Mouse (Mus musculus): ENCODE results near the gene Prkd1. TPM values are rescaled to one million over a fixed set of nuclear protein-coding genes. Genes with fewer than 3 reads are reported as not detected.

Prkd1 gene
- total and polyA plus RNA-seq, 3 experiments, result not detected

GRCm38 (mm10) chr12:50615852-50616251, 33.0 kb downstream of the Prkd1 start:
- Histone ChIP-seq H3K27me3 (replicated peaks) (no peaks in the 10 kb centered on the region), H3K9ac (ENCODE audit: insufficient read depth, low read depth) (no peak overlapping the region), H3K4me1 (ENCODE audit: control insufficient read depth in 1 of 2, insufficient read depth in 2 of 2) (no peaks in the 10 kb centered on the region), H3K4me2 (ENCODE audit: insufficient read depth, low read depth, poor library complexity, severe bottlenecking) (no peak overlapping the region), H3K36me3 (replicated peaks in 1 of 2; ENCODE audit: control insufficient read depth in 1 of 2, insufficient read depth in 1 of 2, low read length in 1 of 2) (no peaks in the 10 kb centered on the region), H3K4me3 (replicated peaks in 1 of 3; ENCODE audit: low read depth in 2 of 3, low read length in 2 of 3, poor library complexity in 1 of 3) (no peak overlapping the region), H3K27ac (ENCODE audit: insufficient read depth, low read depth) (no peak overlapping the region), H3K79me2 (replicated peaks; ENCODE audit: control insufficient read depth, extremely low read depth, insufficient read depth, poor library complexity, severe bottlenecking) (no peaks in the 10 kb centered on the region), H3K9me3 (replicated peaks; ENCODE audit: low read length) (peaks cover 33% of the 10 kb centered on the region)
- in situ Hi-C loops (cut with MboI; ENCODE audit: low pct_ligation_motif_present, low pct_unique_long_range_greater_than_20kb, low sequenced_read_pairs), result no loop called here
- no peak for DNase-seq (ENCODE audit: extremely low read depth)
- TF ChIP-seq ZKSCAN1 (IDR thresholded peaks at IDR 0.05; ENCODE audit: borderline replicate concordance, low read depth, low read length), result no peak
- TF ChIP-seq USF2 (conservative IDR thresholded peaks at IDR 0.05; ENCODE audit: low read depth, low read length), result no peak
- TF ChIP-seq RAD21 (IDR thresholded peaks at IDR 0.05; ENCODE audit: low read depth, low read length), result no peak
- no peak for TF ChIP-seq NRF1 (IDR thresholded peaks at IDR 0.05; ENCODE audit: low read depth, low read length)
- TF ChIP-seq SMC3 (IDR thresholded peaks at IDR 0.05; ENCODE audit: low read depth, low read length), result no peak
- dilution Hi-C loops (cut with MboI; ENCODE audit: extremely low pct_ligation_motif_present, extremely low pct_unique_long_range_greater_than_20kb, low sequenced_read_pairs), result no loop called here

- TF ChIP-seq USF2 (conservative IDR thresholded peaks at IDR 0.05; ENCODE audit: low read depth, low read length) (no peak), POLR2A (IDR thresholded peaks at IDR 0.05; ENCODE audit: low read depth, low read length) (no peak), ZMIZ1 (IDR thresholded peaks at IDR 0.05; ENCODE audit: low read depth, low read length) (no peak), POLR2AphosphoS2 (IDR thresholded peaks at IDR 0.05; ENCODE audit: low read depth, low read length) (no peak), SIN3A (IDR thresholded peaks at IDR 0.05; ENCODE audit: low read length) (no peak), HCFC1 (IDR thresholded peaks at IDR 0.05; ENCODE audit: low read depth, low read length) (no peak), RCOR1 (conservative IDR thresholded peaks at IDR 0.05; ENCODE audit: low read depth, low read length) (no peak), ZNF384 (IDR thresholded peaks at IDR 0.05; ENCODE audit: low read depth, low read length) (no peak)
- no peaks in the 10 kb centered on the region for H3K36me3 ChIP-seq (replicated peaks in 1 of 2; ENCODE audit: control insufficient read depth in 1 of 2, insufficient read depth in 1 of 2, low read length in 1 of 2)
These were observed 34.6 kb downstream of the Prkd1 start for GRCm38 (mm10) chr12:50614341-50614740.

GRCm38 (mm10) chr12:50606703-50607500, 42.0 kb downstream of the Prkd1 start:
- Histone ChIP-seq H3K4me3 (replicated peaks in 1 of 3; ENCODE audit: low read depth in 2 of 3, low read length in 2 of 3, poor library complexity in 1 of 3) (no peak overlapping the region), H3K79me2 (replicated peaks; ENCODE audit: control insufficient read depth, extremely low read depth, insufficient read depth, poor library complexity, severe bottlenecking) (no peaks in the 10 kb centered on the region), H3K27ac (ENCODE audit: insufficient read depth, low read depth) (no peak overlapping the region), H3K4me1 (ENCODE audit: control insufficient read depth in 1 of 2, insufficient read depth in 2 of 2) (no peaks in the 10 kb centered on the region), H3K9ac (ENCODE audit: insufficient read depth, low read depth) (no peak overlapping the region), H3K4me2 (ENCODE audit: insufficient read depth, low read depth, poor library complexity, severe bottlenecking) (no peak overlapping the region), H3K36me3 (replicated peaks in 1 of 2; ENCODE audit: control insufficient read depth in 1 of 2, insufficient read depth in 1 of 2, low read length in 1 of 2) (no peaks in the 10 kb centered on the region), H3K9me3 (replicated peaks; ENCODE audit: low read length) (peaks cover 32% of the 10 kb centered on the region), H3K27me3 (replicated peaks) (no peaks in the 10 kb centered on the region)
- no peak for TF ChIP-seq IRF4 (IDR thresholded peaks at IDR 0.05; ENCODE audit: low read depth, low read length)
- DNase-seq (ENCODE audit: extremely low read depth), result no peak
- dilution Hi-C loops (cut with MboI; ENCODE audit: extremely low pct_ligation_motif_present, extremely low pct_unique_long_range_greater_than_20kb, low sequenced_read_pairs), result no loop called here
- in situ Hi-C loops (cut with MboI; ENCODE audit: low pct_ligation_motif_present, low pct_unique_long_range_greater_than_20kb, low sequenced_read_pairs), result no loop called here

More at GRCm38 (mm10) chr12:50614341-50614740, 34.6 kb downstream of the Prkd1 start:
- Histone ChIP-seq H3K4me2 (ENCODE audit: insufficient read depth, low read depth, poor library complexity, severe bottlenecking) (no peak overlapping the region), H3K9ac (ENCODE audit: insufficient read depth, low read depth) (no peak overlapping the region), H3K27me3 (replicated peaks) (no peaks in the 10 kb centered on the region), H3K9me3 (replicated peaks; ENCODE audit: low read length) (peaks cover 27% of the 10 kb centered on the region), H3K79me2 (replicated peaks; ENCODE audit: control insufficient read depth, extremely low read depth, insufficient read depth, poor library complexity, severe bottlenecking) (no peaks in the 10 kb centered on the region), H3K27ac (ENCODE audit: insufficient read depth, low read depth) (no peak overlapping the region), H3K4me1 (ENCODE audit: control insufficient read depth in 1 of 2, insufficient read depth in 2 of 2) (no peaks in the 10 kb centered on the region), H3K4me3 (replicated peaks in 1 of 3; ENCODE audit: low read depth in 2 of 3, low read length in 2 of 3, poor library complexity in 1 of 3) (no peak overlapping the region)
- in situ Hi-C loops (cut with MboI; ENCODE audit: low pct_ligation_motif_present, low pct_unique_long_range_greater_than_20kb, low sequenced_read_pairs), result no loop called here
- dilution Hi-C loops (cut with MboI; ENCODE audit: extremely low pct_ligation_motif_present, extremely low pct_unique_long_range_greater_than_20kb, low sequenced_read_pairs), result no loop called here
- DNase-seq (ENCODE audit: extremely low read depth), result no peak

Data from CH12.LX (cell line).